Mouse (Mus musculus) cortical plate, adult 2 months (tissue): ENCODE results near the gene Plcb3.

ENCODE experiments used
- CTCF ChIP-seq: fragments of 200-500 bp; IDR thresholded peaks from 2 replicates; pipeline ENCODE4 v1.5.1; 2011; ENCODE audit warnings: mild to moderate bottlenecking, control low read depth, low read length; ENCODE audit not compliant: insufficient read depth; ENCODE audit errors: extremely low read depth
- POLR2A ChIP-seq: fragments of 200-500 bp; IDR thresholded peaks from 2 replicates; pipeline ENCODE4 v1.6.1; 2011; ENCODE audit warnings: mild to moderate bottlenecking, low read length, control low read depth; ENCODE audit not compliant: insufficient read depth; ENCODE audit errors: extremely low read depth

DNA sequence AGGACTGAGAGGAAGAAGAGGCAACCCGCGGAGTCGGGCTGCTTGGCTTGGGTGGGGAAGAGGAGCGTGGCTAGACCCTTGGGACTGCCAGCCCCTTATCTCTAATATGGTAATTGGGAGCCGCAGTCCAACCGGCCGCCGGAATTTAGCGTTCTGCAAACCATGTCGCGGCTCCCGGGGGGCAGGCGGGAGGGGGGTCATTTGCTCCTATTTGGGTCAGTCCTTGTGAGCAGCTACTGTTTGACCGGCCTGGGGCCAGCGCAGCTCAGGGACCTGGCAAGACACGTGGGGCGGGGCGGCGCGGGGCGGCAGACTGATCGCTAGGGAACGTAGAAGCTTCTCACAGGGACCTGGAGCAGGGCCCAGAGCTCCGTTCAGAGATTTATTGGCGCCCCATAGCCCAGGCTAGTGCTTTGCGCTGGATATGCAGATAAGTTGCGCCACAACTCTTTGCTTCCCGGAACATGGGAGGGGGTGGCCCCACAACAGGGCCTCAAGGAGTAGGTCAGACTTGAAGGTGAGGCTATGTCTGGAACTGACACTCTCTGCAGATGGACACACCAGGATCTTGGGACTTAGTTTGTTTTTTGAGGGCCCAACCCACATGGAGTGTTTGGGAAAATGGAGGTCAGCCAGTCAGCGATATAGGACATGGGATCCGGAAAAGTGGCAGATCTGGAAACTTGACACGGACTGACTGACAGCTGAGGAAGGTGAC, 24.1 kb downstream of the Plcb3 start:
- TF ChIP-seq POLR2A (no peak), CTCF (no peak)
